Mouse (Mus musculus): ENCODE results near the gene Tpbgl. TPM values are rescaled to one million over a fixed set of nuclear protein-coding genes. Genes with fewer than 3 reads are reported as not detected.

The Tpbgl gene
- polyA plus RNA-seq, 1 experiment, result 2.8 TPM

- no peak for TF ChIP-seq POLR2A (IDR thresholded peaks at IDR 0.05; ENCODE audit: extremely low read depth, insufficient read depth, low read length)
- TF ChIP-seq CTCF (IDR thresholded peaks at IDR 0.05; ENCODE audit: extremely low read depth, insufficient read depth, low read length), result no peak
- Histone ChIP-seq H3K4me3 (ENCODE audit: insufficient read depth, low read length) (no peak overlapping the region), H3K4me1 (ENCODE audit: control insufficient read depth, insufficient read depth, low read length) (no peaks in the 10 kb centered on the region), H3K27ac (ENCODE audit: insufficient read depth, low read length) (peak overlapping the region; percentile 0; the same call in 1 of the 2 replicates)
Measured at GRCm38 (mm10) chr7:99664571-99665485, 37.9 kb upstream of the Tpbgl start.

- Histone ChIP-seq H3K4me3 (ENCODE audit: insufficient read depth, low read length) (no peak overlapping the region), H3K4me1 (ENCODE audit: control insufficient read depth, insufficient read depth, low read length) (no peaks in the 10 kb centered on the region), H3K27ac (ENCODE audit: insufficient read depth, low read length) (no peak overlapping the region)
- TF ChIP-seq POLR2A (IDR thresholded peaks at IDR 0.05; ENCODE audit: extremely low read depth, insufficient read depth, low read length) (no peak), CTCF (IDR thresholded peaks at IDR 0.05; ENCODE audit: extremely low read depth, insufficient read depth, low read length) (no peak)
Measured at GRCm38 (mm10) chr7:99663507-99664220, 36.8 kb upstream of the Tpbgl start.

GRCm38 (mm10) chr7:99662311-99662710 lies 35.4 kb upstream of the Tpbgl start:
- Histone ChIP-seq H3K4me1 (ENCODE audit: control insufficient read depth, insufficient read depth, low read length) (no peaks in the 10 kb centered on the region), H3K27ac (ENCODE audit: insufficient read depth, low read length) (no peak overlapping the region), H3K4me3 (ENCODE audit: insufficient read depth, low read length) (no peak overlapping the region)
- TF ChIP-seq POLR2A (IDR thresholded peaks at IDR 0.05; ENCODE audit: extremely low read depth, insufficient read depth, low read length), result no peak

GRCm38 (mm10) chr7:99661571-99662230 lies 34.8 kb upstream of the Tpbgl start:
- Histone ChIP-seq H3K27ac (ENCODE audit: insufficient read depth, low read length) (no peak overlapping the region), H3K4me3 (ENCODE audit: insufficient read depth, low read length) (no peak overlapping the region), H3K4me1 (ENCODE audit: control insufficient read depth, insufficient read depth, low read length) (no peaks in the 10 kb centered on the region)
- TF ChIP-seq POLR2A (IDR thresholded peaks at IDR 0.05; ENCODE audit: extremely low read depth, insufficient read depth, low read length), result no peak
- no peak for TF ChIP-seq CTCF (IDR thresholded peaks at IDR 0.05; ENCODE audit: extremely low read depth, insufficient read depth, low read length)

GRCm38 (mm10) chr7:99661071-99661470 lies 34.2 kb upstream of the Tpbgl start:
- TF ChIP-seq CTCF (IDR thresholded peaks at IDR 0.05; ENCODE audit: extremely low read depth, insufficient read depth, low read length) (no peak), POLR2A (IDR thresholded peaks at IDR 0.05; ENCODE audit: extremely low read depth, insufficient read depth, low read length) (no peak)
- Histone ChIP-seq H3K4me3 (ENCODE audit: insufficient read depth, low read length) (no peak overlapping the region), H3K4me1 (ENCODE audit: control insufficient read depth, insufficient read depth, low read length) (no peaks in the 10 kb centered on the region), H3K27ac (ENCODE audit: insufficient read depth, low read length) (no peak overlapping the region)

GRCm38 (mm10) chr7:99659379-99660029 lies 32.6 kb upstream of the Tpbgl start:
- Histone ChIP-seq H3K4me3 (ENCODE audit: insufficient read depth, low read length) (no peak overlapping the region), H3K27ac (ENCODE audit: insufficient read depth, low read length) (no peak overlapping the region)
- TF ChIP-seq CTCF (IDR thresholded peaks at IDR 0.05; ENCODE audit: extremely low read depth, insufficient read depth, low read length) (peak; percentile 74), POLR2A (IDR thresholded peaks at IDR 0.05; ENCODE audit: extremely low read depth, insufficient read depth, low read length) (no peak)

GRCm38 (mm10) chr7:99654244-99654643 lies 27.3 kb upstream of the Tpbgl start:
- TF ChIP-seq CTCF (IDR thresholded peaks at IDR 0.05; ENCODE audit: extremely low read depth, insufficient read depth, low read length), result no peak
- TF ChIP-seq POLR2A (IDR thresholded peaks at IDR 0.05; ENCODE audit: extremely low read depth, insufficient read depth, low read length), result no peak
- H3K27ac ChIP-seq (ENCODE audit: insufficient read depth, low read length), result no peak overlapping the region
- no peaks in the 10 kb centered on the region for H3K4me1 ChIP-seq (ENCODE audit: control insufficient read depth, insufficient read depth, low read length)
- no peak overlapping the region for H3K4me3 ChIP-seq (ENCODE audit: insufficient read depth, low read length)

More at GRCm38 (mm10) chr7:99659379-99660029, 32.6 kb upstream of the Tpbgl start:
- no peaks in the 10 kb centered on the region for H3K4me1 ChIP-seq (ENCODE audit: control insufficient read depth, insufficient read depth, low read length)

GRCm38 (mm10) chr7:99649585-99649984 lies 22.7 kb upstream of the Tpbgl start:
- H3K4me1 ChIP-seq (ENCODE audit: control insufficient read depth, insufficient read depth, low read length), result no peaks in the 10 kb centered on the region
- no peak overlapping the region for H3K4me3 ChIP-seq (ENCODE audit: insufficient read depth, low read length)
- no peak for TF ChIP-seq POLR2A (IDR thresholded peaks at IDR 0.05; ENCODE audit: extremely low read depth, insufficient read depth, low read length)
- TF ChIP-seq CTCF (IDR thresholded peaks at IDR 0.05; ENCODE audit: extremely low read depth, insufficient read depth, low read length), result no peak
- no peak overlapping the region for H3K27ac ChIP-seq (ENCODE audit: insufficient read depth, low read length)

- TF ChIP-seq POLR2A (IDR thresholded peaks at IDR 0.05; ENCODE audit: extremely low read depth, insufficient read depth, low read length) (no peak), CTCF (IDR thresholded peaks at IDR 0.05; ENCODE audit: extremely low read depth, insufficient read depth, low read length) (no peak)
- H3K4me3 ChIP-seq (ENCODE audit: insufficient read depth, low read length), result no peak overlapping the region
- no peaks in the 10 kb centered on the region for H3K4me1 ChIP-seq (ENCODE audit: control insufficient read depth, insufficient read depth, low read length)
- H3K27ac ChIP-seq (ENCODE audit: insufficient read depth, low read length), result no peak overlapping the region
Measured at GRCm38 (mm10) chr7:99648623-99649022, 21.7 kb upstream of the Tpbgl start.

All from cortical plate, adult 2 months (tissue).